Mouse (Mus musculus): ENCODE data around the gene Rpap2.

Gene Rpap2

GRCm38 (mm10) chr5:107684380-107684779 is 87.2 kb downstream of the Rpap2 start:
- no peak for DNase-seq (ENCODE audit: extremely low read depth, low read depth, low spot score)

DNA sequence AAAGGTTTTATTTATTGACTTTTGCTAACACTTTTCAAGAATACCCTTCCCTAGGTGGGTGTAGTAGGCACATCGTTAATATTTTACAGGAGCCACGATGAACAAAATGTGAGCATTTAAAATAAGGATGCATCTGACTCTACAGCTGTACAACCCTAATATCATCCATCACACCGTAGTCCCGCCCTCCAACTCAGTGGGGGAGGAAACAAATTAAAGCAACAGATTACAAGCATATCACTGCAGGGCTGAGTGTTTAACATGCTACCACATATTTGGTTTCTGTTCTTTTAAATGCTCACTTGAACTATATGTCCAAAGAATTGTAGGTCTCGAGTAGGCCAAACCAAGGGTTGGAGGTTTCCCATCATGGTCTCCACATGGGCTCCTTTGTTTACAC is 90.0 kb downstream of the Rpap2 start:
- DNase-seq (ENCODE audit: extremely low read depth, low read depth, low spot score) = no peak

GRCm38 (mm10) chr5:107687592-107688498 is 90.7 kb downstream of the Rpap2 start:
- DNase-seq (ENCODE audit: extremely low read depth, low read depth, low spot score) = no peak

- DNase-seq (ENCODE audit: extremely low read depth, low read depth, low spot score) = no peak
These were observed 91.3 kb downstream of the Rpap2 start for GRCm38 (mm10) chr5:107688499-107688866.

GRCm38 (mm10) chr5:107695019-107695418 is 97.8 kb downstream of the Rpap2 start:
- DNase-seq (ENCODE audit: extremely low read depth, low read depth, low spot score) = no peak

- DNase-seq (ENCODE audit: extremely low read depth, low read depth, low spot score) = no peak
These were observed 101.7 kb downstream of the Rpap2 start for GRCm38 (mm10) chr5:107698888-107699287.

DNA sequence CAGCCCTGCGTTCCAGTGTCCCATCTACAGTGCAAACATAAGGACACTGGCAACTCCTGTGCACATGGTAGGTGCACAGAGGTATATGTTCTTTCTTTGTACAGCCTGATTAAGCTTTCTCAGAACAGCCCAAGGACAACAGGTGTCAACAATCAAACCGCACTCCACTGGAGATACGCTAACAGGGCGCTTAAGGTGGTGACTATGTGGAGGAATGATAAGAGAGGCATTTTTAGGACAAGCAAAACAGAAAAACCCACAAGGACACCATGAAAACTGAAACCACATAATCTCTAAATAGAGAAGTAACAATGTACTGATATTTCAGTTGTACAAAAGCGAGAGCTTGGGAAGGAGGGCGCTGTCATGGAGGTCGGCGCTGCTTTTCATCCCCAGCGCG is 103.7 kb downstream of the Rpap2 start:
- DNase-seq (ENCODE audit: extremely low read depth, low read depth, low spot score) = no peak

DNA sequence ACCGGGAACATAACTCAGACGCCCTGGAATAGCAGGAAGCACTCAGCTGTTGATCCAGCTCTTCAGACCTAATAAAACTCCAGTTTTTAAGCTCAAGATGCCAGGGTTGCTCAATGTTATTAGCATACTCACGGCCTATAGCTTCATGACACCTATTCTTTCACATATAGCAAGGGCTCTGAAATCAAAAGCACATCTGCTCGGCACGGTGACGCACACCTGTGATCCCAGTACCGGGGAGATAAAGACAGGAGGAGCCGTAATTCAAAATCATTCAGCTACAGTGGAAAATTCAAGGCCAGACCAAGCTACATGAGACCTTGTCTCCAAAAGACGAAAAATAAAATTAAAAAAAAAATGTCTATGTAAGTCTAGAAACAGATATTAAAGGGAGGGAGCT is 104.5 kb downstream of the Rpap2 start:
- DNase-seq (ENCODE audit: extremely low read depth, low read depth, low spot score) = no peak

GRCm38 (mm10) chr5:107703207-107703763 is 106.1 kb downstream of the Rpap2 start:
- DNase-seq (ENCODE audit: extremely low read depth, low read depth, low spot score) = no peak

GRCm38 (mm10) chr5:107705756-107706155 is 108.6 kb downstream of the Rpap2 start:
- no peak for DNase-seq (ENCODE audit: extremely low read depth, low read depth, low spot score)

DNA sequence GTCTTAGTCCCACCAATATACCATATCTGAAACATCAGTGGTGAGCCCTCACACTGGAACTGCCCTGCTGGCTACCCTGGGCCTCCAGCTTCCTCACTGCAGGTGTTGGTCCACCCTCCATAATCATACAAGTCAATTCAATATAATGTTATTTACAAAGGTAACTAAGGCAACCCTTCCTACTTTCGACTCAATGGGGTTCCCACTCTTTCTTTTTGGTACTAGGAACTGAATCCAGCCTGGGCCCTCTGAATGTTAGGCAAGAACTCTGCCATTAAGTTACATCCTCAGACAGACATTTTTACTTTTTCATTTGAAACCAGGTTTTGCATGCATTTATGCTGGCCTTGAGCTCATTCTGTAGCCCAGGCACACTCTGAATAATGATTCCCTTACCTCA is 109.1 kb downstream of the Rpap2 start:
- no peak for DNase-seq (ENCODE audit: extremely low read depth, low read depth, low spot score)

- no peak for DNase-seq (ENCODE audit: extremely low read depth, low read depth, low spot score)
These were observed 111.1 kb downstream of the Rpap2 start for GRCm38 (mm10) chr5:107708124-107708797.
